Mouse (Mus musculus): ENCODE measurements around the gene Plcd1. TPM values are rescaled to one million over a fixed set of nuclear protein-coding genes. Genes with fewer than 3 reads are reported as not detected.

The Plcd1 gene
- polyA plus RNA-seq, 2 experiments, result 38.2 to 50.0 TPM

- H3K27me3 ChIP-seq (ENCODE audit: control insufficient read depth, insufficient read depth, low read length), result no peaks in the 10 kb centered on the region
- DNase-seq (ENCODE audit: low spot score), result no peak
- no peak overlapping the region for H3K4me2 ChIP-seq (replicated peaks; ENCODE audit: low read depth, low read length, severe bottlenecking)
- H3K9ac ChIP-seq (ENCODE audit: low read depth, low read length, severe bottlenecking), result no peak overlapping the region
- 14% methylated on average over 8 of the region's 8 CpGs for WGBS
- H3K4me3 ChIP-seq (replicated peaks; ENCODE audit: low read length), result no peak overlapping the region
- H3K27ac ChIP-seq (replicated peaks; ENCODE audit: low read depth, low read length), result no peak overlapping the region
- no peak for ATAC-seq (ENCODE audit: low FRiP score, low read depth)
- peaks cover 46% of the 10 kb centered on the region for H3K36me3 ChIP-seq (ENCODE audit: control insufficient read depth, insufficient read depth, low read length)
- H3K9me3 ChIP-seq (ENCODE audit: control insufficient read depth, low read length), result no peaks in the 10 kb centered on the region
- peaks cover 4% of the 10 kb centered on the region; the same call in 1 of the 2 replicates for H3K4me1 ChIP-seq (ENCODE audit: control insufficient read depth, insufficient read depth, low read length)
- no peak for TF ChIP-seq POLR2A (IDR thresholded peaks at IDR 0.05; ENCODE audit: borderline replicate concordance, extremely low read depth, insufficient read depth, insufficient read length)
Measured at GRCm38 (mm10) chr9:119082039-119082438, 11.3 kb downstream of the Plcd1 start.

- no peak for TF ChIP-seq POLR2A (IDR thresholded peaks at IDR 0.05; ENCODE audit: borderline replicate concordance, extremely low read depth, insufficient read depth, insufficient read length)
- Histone ChIP-seq H3K27me3 (ENCODE audit: control insufficient read depth, insufficient read depth, low read length) (no peaks in the 10 kb centered on the region), H3K4me2 (replicated peaks; ENCODE audit: low read depth, low read length, severe bottlenecking) (no peak overlapping the region), H3K36me3 (ENCODE audit: control insufficient read depth, insufficient read depth, low read length) (peaks cover 60% of the 10 kb centered on the region), H3K27ac (replicated peaks; ENCODE audit: low read depth, low read length) (no peak overlapping the region), H3K4me3 (replicated peaks; ENCODE audit: low read length) (no peak overlapping the region), H3K4me1 (ENCODE audit: control insufficient read depth, insufficient read depth, low read length) (peaks cover 4% of the 10 kb centered on the region; the same call in 1 of the 2 replicates), H3K9me3 (ENCODE audit: control insufficient read depth, low read length) (no peaks in the 10 kb centered on the region), H3K9ac (ENCODE audit: low read depth, low read length, severe bottlenecking) (no peak overlapping the region)
- no peak for DNase-seq (ENCODE audit: low spot score)
- WGBS, result 71% methylated on average over 5 of the region's 5 CpGs
- ATAC-seq (ENCODE audit: low FRiP score, low read depth), result no peak
Measured at GRCm38 (mm10) chr9:119080040-119080675, 13.1 kb downstream of the Plcd1 start.

DNA sequence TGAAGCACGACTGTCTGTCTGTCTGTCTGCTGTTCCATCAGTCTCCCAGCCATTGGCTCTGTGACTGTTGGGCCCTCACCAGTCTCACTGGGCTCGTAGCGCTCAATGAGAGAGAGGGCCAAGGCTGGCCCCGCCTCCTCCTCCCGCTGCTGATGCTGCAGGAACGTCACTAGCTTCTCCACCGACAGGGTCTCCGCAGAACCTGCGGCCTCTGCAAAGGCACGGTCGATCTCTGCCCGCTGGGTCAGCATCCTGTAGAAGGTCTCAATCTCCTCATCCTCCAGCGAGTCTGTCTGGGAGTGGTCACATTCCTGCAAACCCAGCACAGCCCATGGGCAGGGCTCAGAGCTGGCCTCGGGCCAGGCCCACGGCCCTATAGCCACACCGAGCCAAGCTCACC lies 17.6 kb downstream of the Plcd1 start:
- no peak overlapping the region for H3K4me3 ChIP-seq (replicated peaks; ENCODE audit: low read length)
- H3K9ac ChIP-seq (ENCODE audit: low read depth, low read length, severe bottlenecking), result no peak overlapping the region
- WGBS, result 75% methylated on average over 16 of the region's 16 CpGs
- no peak overlapping the region for H3K27ac ChIP-seq (replicated peaks; ENCODE audit: low read depth, low read length)
- H3K4me2 ChIP-seq (replicated peaks; ENCODE audit: low read depth, low read length, severe bottlenecking), result no peak overlapping the region
- no peaks in the 10 kb centered on the region for H3K9me3 ChIP-seq (ENCODE audit: control insufficient read depth, low read length)
- DNase-seq (ENCODE audit: low spot score) (no peak), ATAC-seq (ENCODE audit: low FRiP score, low read depth) (no peak)
- peaks cover 80% of the 10 kb centered on the region for H3K36me3 ChIP-seq (ENCODE audit: control insufficient read depth, insufficient read depth, low read length)
- no peaks in the 10 kb centered on the region for H3K27me3 ChIP-seq (ENCODE audit: control insufficient read depth, insufficient read depth, low read length)
- H3K4me1 ChIP-seq (ENCODE audit: control insufficient read depth, insufficient read depth, low read length), result no peaks in the 10 kb centered on the region
- no peak for TF ChIP-seq POLR2A (IDR thresholded peaks at IDR 0.05; ENCODE audit: borderline replicate concordance, extremely low read depth, insufficient read depth, insufficient read length)

- no peak overlapping the region for H3K4me2 ChIP-seq (replicated peaks; ENCODE audit: low read depth, low read length, severe bottlenecking)
- H3K36me3 ChIP-seq (ENCODE audit: control insufficient read depth, insufficient read depth, low read length), result peaks cover 62% of the 10 kb centered on the region
- H3K9ac ChIP-seq (ENCODE audit: low read depth, low read length, severe bottlenecking), result no peak overlapping the region
- no peak overlapping the region for H3K27ac ChIP-seq (replicated peaks; ENCODE audit: low read depth, low read length)
- no peak for TF ChIP-seq POLR2A (IDR thresholded peaks at IDR 0.05; ENCODE audit: borderline replicate concordance, extremely low read depth, insufficient read depth, insufficient read length)
- peak; percentile 12 for DNase-seq (ENCODE audit: low spot score)
- H3K4me3 ChIP-seq (replicated peaks; ENCODE audit: low read length), result no peak overlapping the region
- no peak for ATAC-seq (ENCODE audit: low FRiP score, low read depth)
- 75% methylated on average over 15 of the region's 15 CpGs for WGBS
- H3K4me1 ChIP-seq (ENCODE audit: control insufficient read depth, insufficient read depth, low read length), result no peaks in the 10 kb centered on the region
- no peaks in the 10 kb centered on the region for H3K9me3 ChIP-seq (ENCODE audit: control insufficient read depth, low read length)
- no peaks in the 10 kb centered on the region for H3K27me3 ChIP-seq (ENCODE audit: control insufficient read depth, insufficient read depth, low read length)
Measured at GRCm38 (mm10) chr9:119073184-119073895, 20.0 kb downstream of the Plcd1 start.

DNA sequence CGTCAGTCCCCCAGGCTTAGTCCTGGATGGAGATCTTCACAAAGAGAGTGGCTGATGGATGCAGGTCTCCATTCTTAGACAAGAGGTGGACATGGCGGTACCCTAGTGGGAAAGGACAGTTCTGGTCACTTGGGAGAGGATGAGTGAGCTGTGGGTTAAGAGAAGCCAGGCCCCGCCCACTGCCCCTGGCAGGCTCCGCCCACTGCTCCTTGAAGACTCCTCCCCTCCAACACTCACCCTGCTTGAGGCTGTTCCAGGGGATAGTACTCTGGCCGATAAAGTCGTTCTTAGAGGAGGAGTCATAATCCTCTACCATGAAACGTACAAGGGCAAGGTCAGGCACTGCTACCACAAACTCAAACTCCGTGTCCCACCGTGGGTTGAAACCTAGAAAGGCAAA lies 21.5 kb downstream of the Plcd1 start:
- Histone ChIP-seq H3K9ac (ENCODE audit: low read depth, low read length, severe bottlenecking) (no peak overlapping the region), H3K4me1 (ENCODE audit: control insufficient read depth, insufficient read depth, low read length) (peaks cover 3% of the 10 kb centered on the region; the same call in 1 of the 2 replicates), H3K9me3 (ENCODE audit: control insufficient read depth, low read length) (no peaks in the 10 kb centered on the region), H3K36me3 (ENCODE audit: control insufficient read depth, insufficient read depth, low read length) (peaks cover 56% of the 10 kb centered on the region), H3K27ac (replicated peaks; ENCODE audit: low read depth, low read length) (no peak overlapping the region), H3K4me3 (replicated peaks; ENCODE audit: low read length) (no peak overlapping the region), H3K27me3 (ENCODE audit: control insufficient read depth, insufficient read depth, low read length) (no peaks in the 10 kb centered on the region), H3K4me2 (replicated peaks; ENCODE audit: low read depth, low read length, severe bottlenecking) (no peak overlapping the region)
- ATAC-seq (ENCODE audit: low FRiP score, low read depth), result no peak
- WGBS, result 79% methylated on average over 9 of the region's 9 CpGs
- TF ChIP-seq POLR2A (IDR thresholded peaks at IDR 0.05; ENCODE audit: borderline replicate concordance, extremely low read depth, insufficient read depth, insufficient read length), result no peak
- DNase-seq (ENCODE audit: low spot score), result no peak
